In genomic region chr19:53504181-53504580, GRCm38 (mm10) we compare ENCODE assay signal across 28 mouse cellular contexts. TPM values are rescaled to one million over a fixed set of nuclear protein-coding genes. Genes with fewer than 3 reads are reported as not detected.
DNase-seq lines count a peak whose midpoint lies in the region; ATAC-seq and TF ChIP-seq lines count a peak whose summit lies in the region.
"Had no signal": no experiment of that assay in that cellular context is flagged by ENCODE, and none has a peak within 500 bp of the region (broad histone marks: within the 10 kb centered on the region; RNA-seq: fewer than 3 reads in every experiment).

No protein-coding gene starts in this region.

- no peak overlapping the region for H3K9ac ChIP-seq in heart, embryonic 13.5 days
- no peak overlapping the region for H3K9ac ChIP-seq in heart, postnatal 0 days (replicated peaks; ENCODE audit: low read depth, low read length)
- H3K9ac ChIP-seq: embryonic facial prominence, embryonic 13.5 days; forebrain, embryonic 12.5 days; forebrain, embryonic 15.5 days; hindbrain, embryonic 12.5 days; hindbrain, embryonic 15.5 days had no signal

- intact Hi-C loops in gastrocnemius, adult 2 months (cut with DNase I) = no loop called here
- intact Hi-C loops in heart, postnatal 25 days (cut with DNase I) = no loop called here

- peak overlapping the region; percentile 20; the same call in 1 of the 2 replicates for H3K27ac ChIP-seq in gastrocnemius, adult 2 months
- peak overlapping the region; percentile 2; the same call in 1 of the 2 replicates for H3K27ac ChIP-seq in heart, embryonic 13.5 days (replicated peaks)
- H3K27ac ChIP-seq in heart, postnatal 0 days (ENCODE audit: low read depth) = peak overlapping the region; percentile 56
- H3K27ac ChIP-seq: embryonic facial prominence, embryonic 10.5 days; embryonic facial prominence, embryonic 13.5 days; forebrain, embryonic 12.5 days; forebrain, embryonic 15.5 days; hindbrain, embryonic 12.5 days; hindbrain, embryonic 15.5 days had no signal

- TF ChIP-seq CTCF in gastrocnemius, adult 2 months (IDR thresholded peaks at IDR 0.05) = no peak
- no peak for TF ChIP-seq CTCF in heart, postnatal 0 days (IDR thresholded peaks at IDR 0.05; ENCODE audit: low read depth)

- H3K4me2 ChIP-seq in heart, embryonic 13.5 days = no peak overlapping the region
- H3K4me2 ChIP-seq in heart, postnatal 0 days (ENCODE audit: low read depth, low read length) = no peak overlapping the region
- H3K4me2 ChIP-seq: embryonic facial prominence, embryonic 13.5 days; forebrain, embryonic 12.5 days; forebrain, embryonic 15.5 days; hindbrain, embryonic 12.5 days; hindbrain, embryonic 15.5 days had no signal

- ATAC-seq in heart, embryonic 13.5 days (ENCODE audit: extremely low read depth, insufficient number of reproducible peaks, low FRiP score, low TSS enrichment) = no peak
- ATAC-seq in heart, postnatal 0 days (ENCODE audit: insufficient read depth, low read depth) = no peak
- ATAC-seq: forebrain, embryonic 15.5 days; intestine, postnatal 0 days; Patski had no signal

- H3K27me3 ChIP-seq in heart, embryonic 13.5 days (replicated peaks) = no peaks in the 10 kb centered on the region
- no peaks in the 10 kb centered on the region for H3K27me3 ChIP-seq in heart, postnatal 0 days (ENCODE audit: control insufficient read depth, insufficient read depth, low read length)
- H3K27me3 ChIP-seq: CH12.LX; embryonic facial prominence, embryonic 13.5 days; forebrain, embryonic 12.5 days; forebrain, embryonic 15.5 days; hindbrain, embryonic 12.5 days; hindbrain, embryonic 15.5 days had no signal

- WGBS in heart, embryonic 13.5 days = 57% methylated on average over 7 of the region's 7 CpGs
- WGBS in heart, postnatal 0 days = 35% methylated on average over 7 of the region's 7 CpGs

- H3K36me3 ChIP-seq in heart, embryonic 13.5 days = no peaks in the 10 kb centered on the region
- H3K36me3 ChIP-seq in heart, postnatal 0 days (replicated peaks; ENCODE audit: control insufficient read depth, insufficient read depth, low read length) = no peaks in the 10 kb centered on the region
- H3K36me3 ChIP-seq: embryonic facial prominence, embryonic 10.5 days; embryonic facial prominence, embryonic 13.5 days; forebrain, embryonic 12.5 days; forebrain, embryonic 15.5 days; G1E; hindbrain, embryonic 12.5 days; hindbrain, embryonic 15.5 days had no signal

- no peak for DNase-seq in gastrocnemius, adult 2 months
- no peak for DNase-seq in gastrocnemius, adult 8-10 months (ENCODE audit: low spot score in 2 of 2)
- DNase-seq in heart, postnatal 25 days (ENCODE audit: low spot score) = no peak
- DNase-seq in heart, postnatal 0 days (ENCODE audit: low spot score) = peak; percentile 58
- DNase-seq in heart, postnatal 4 days = no peak
- DNase-seq in kidney, postnatal 25 days = no peak
- DNase-seq: adrenal gland, postnatal 10 days; adrenal gland, postnatal 36 days; B cell, adult 2 months; cerebellum, adult 18-20 months; cerebellum, postnatal 10 days; cerebellum, postnatal 36 days; embryo, embryonic 11 days; gastrocnemius, postnatal 14 days; heart, adult 11 months; kidney, adult 2 months had no signal

- peaks cover 60% of the 10 kb centered on the region for H3K4me1 ChIP-seq in heart, embryonic 13.5 days
- H3K4me1 ChIP-seq in heart, postnatal 0 days (ENCODE audit: control insufficient read depth, insufficient read depth) = peaks cover 52% of the 10 kb centered on the region
- H3K4me1 ChIP-seq: forebrain, embryonic 15.5 days had no signal

- H3K9me3 ChIP-seq in heart, embryonic 13.5 days = no peaks in the 10 kb centered on the region
- H3K9me3 ChIP-seq in heart, postnatal 0 days (replicated peaks; ENCODE audit: control insufficient read depth, low read length) = no peaks in the 10 kb centered on the region
- H3K9me3 ChIP-seq: embryonic facial prominence, embryonic 10.5 days; embryonic facial prominence, embryonic 13.5 days; forebrain, embryonic 12.5 days; forebrain, embryonic 15.5 days; G1E; hindbrain, embryonic 12.5 days; hindbrain, embryonic 15.5 days had no signal

- no peak overlapping the region for H3K4me3 ChIP-seq in gastrocnemius, adult 2 months
- no peak overlapping the region for H3K4me3 ChIP-seq in heart, embryonic 13.5 days
- H3K4me3 ChIP-seq in heart, postnatal 0 days (ENCODE audit: low read depth, low read length) = no peak overlapping the region
- H3K4me3 ChIP-seq: embryonic facial prominence, embryonic 10.5 days; embryonic facial prominence, embryonic 13.5 days; erythroblast, embryonic 14.5 days; forebrain, embryonic 12.5 days; forebrain, embryonic 15.5 days; hindbrain, embryonic 12.5 days; hindbrain, embryonic 15.5 days had no signal

- TF ChIP-seq EP300 in heart, postnatal 0 days (IDR thresholded peaks at IDR 0.05; ENCODE audit: low read depth) = no peak

RNA-seq across cellular contexts. Expression of gene Dusp5, which starts 24.7 kb away (rescaled TPM):
- total RNA-seq in gastrocnemius, adult 2 months (2021) = 1 to 10 TPM in 1 of 2 experiments, under 1 TPM in 1; 0.86 to 1.2 TPM
- total RNA-seq in gastrocnemius, adult 8-10 months (2022) = under 1 TPM; 0.19 to 0.74 (median 0.41) TPM
- 7.8 and 8.0 TPM in 2 replicates for polyA plus RNA-seq in heart, embryonic 13.5 days (2015; fragmentation: Nextera tagmentation; extraction: Ambion mirVana)
- 1 to 10 TPM; 6.2 to 7.6 TPM for total RNA-seq in heart, postnatal 25 days (2021)
- total RNA-seq in heart, postnatal 0 days (2014; rRNA removed; ENCODE audit: low replicate concordance) = 15.9 and 20.8 TPM in 2 replicates
- polyA plus RNA-seq in heart, postnatal 0 days (2015; fragmentation: Nextera tagmentation; extraction: Ambion mirVana) = 8.0 and 9.6 TPM in 2 replicates
- total RNA-seq in heart, postnatal 4 days (2021) = 10 to 100 TPM; 18.7 to 20.7 TPM

Comparison
In these comparisons a context has a peak if more than half of its experiments do, and no peak if none do; other contexts are left out.
1. H3K27ac ChIP-seq: peak in every context shown above with its lines; median percentile 56 in heart, postnatal 0 days; 20 in gastrocnemius, adult 2 months; 2 in heart, embryonic 13.5 days.